Mouse (Mus musculus) kidney, embryonic 15.5 days (tissue): ENCODE results near the gene Mrpl33. TPM values are rescaled to one million over a fixed set of nuclear protein-coding genes. Genes with fewer than 3 reads are reported as not detected.
"Not testable (repeated sequence)": the region's sequence is repeated elsewhere in the genome, so short reads cannot be mapped to it uniquely, and the experiment has no call there.

Experiments
- ATAC-seq: fragments of 200-750 bp; cut with Nextera tagmentation; replicated peaks from 2 replicates; pipeline ENCODE4 v1.8.0; 2017; ENCODE audit warnings: moderate TSS enrichment; ENCODE audit not compliant: low FRiP score
- H3K27ac ChIP-seq: fragments of 300-500 bp; sonication (generic); 2 replicates; pipeline ENCODE4 v1.5.1; 2015; ENCODE audit warnings: mild to moderate bottlenecking, inconsistent platforms
- H3K27me3 ChIP-seq: fragments of 300-500 bp; sonication (generic); 2 replicates; pipeline ENCODE4 v1.6.1; 2015; ENCODE audit warnings: inconsistent platforms
- H3K36me3 ChIP-seq: fragments of 300-500 bp; sonication (generic); 2 replicates; pipeline ENCODE4 v1.6.1; 2015; ENCODE audit warnings: inconsistent platforms
- H3K4me1 ChIP-seq: fragments of 300-500 bp; sonication (generic); 2 replicates; pipeline ENCODE4 v1.6.1; 2015; ENCODE audit warnings: inconsistent platforms
- H3K4me2 ChIP-seq: fragments of 300-500 bp; sonication (generic); 2 replicates; pipeline ENCODE4 v1.6.1; 2015; ENCODE audit warnings: moderate library complexity, mild to moderate bottlenecking, inconsistent platforms
- H3K4me3 ChIP-seq: fragments of 300-500 bp; sonication (generic); replicated peaks from 2 replicates; pipeline ENCODE4 v1.5.1; 2015; ENCODE audit warnings: mild to moderate bottlenecking, inconsistent platforms
- H3K9ac ChIP-seq: fragments of 300-500 bp; sonication (generic); 2 replicates; pipeline ENCODE4 v1.6.1; 2015; ENCODE audit warnings: mild to moderate bottlenecking, inconsistent platforms
- H3K9me3 ChIP-seq: fragments of 300-500 bp; sonication (generic); replicated peaks from 2 replicates; pipeline ENCODE4 v1.6.1; 2016; ENCODE audit warnings: inconsistent platforms
- WGBS: fragments of 180-500 bp; shearing (Covaris S2); methylation state at CpG from one replicate; pipeline ENCODE4 v1.1.7; 2015; ENCODE audit warnings: mixed read lengths; 5-methylcytosine and 5-hydroxymethylcytosine counted together
- polyA plus RNA-seq: library from polyadenylated mRNA; unstranded; fragments of >200 nt; fragmentation: Nextera tagmentation; extraction: Ambion mirVana; gene quantifications from 2 replicates; pipeline ENCODE4 v1.2.1, GENCODE M21; 2015

Gene Mrpl33
- polyA plus RNA-seq, 1 experiment from 2014 or later = 272 TPM

DNA sequence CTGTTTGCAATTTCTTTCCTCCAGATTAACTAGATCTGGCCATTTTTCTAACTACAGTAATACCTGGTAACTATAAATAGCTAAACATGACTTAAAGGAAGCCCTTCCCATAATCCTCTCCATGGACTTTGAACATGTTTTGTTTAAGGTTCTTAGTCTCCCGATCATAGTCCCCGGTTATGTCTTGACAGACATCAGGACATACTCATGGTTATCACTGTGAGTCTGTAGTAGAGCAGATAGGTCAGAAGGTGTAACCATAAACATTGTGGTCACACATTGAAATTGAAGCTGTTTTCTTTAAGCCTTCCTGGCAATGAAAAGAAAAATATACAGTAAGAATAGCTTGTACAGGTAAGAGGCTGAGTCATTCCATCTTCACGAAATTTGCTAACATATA lies 23.0 kb upstream of the Mrpl33 start:
- no peaks in the 10 kb centered on the region for H3K9me3 ChIP-seq
- H3K9ac ChIP-seq = no peak overlapping the region
- H3K4me1 ChIP-seq = peaks cover 33% of the 10 kb centered on the region
- H3K4me2 ChIP-seq = no peak overlapping the region
- no peaks in the 10 kb centered on the region for H3K27me3 ChIP-seq
- no peak overlapping the region for H3K27ac ChIP-seq
- 85% methylated on average over 3 of the region's 3 CpGs for WGBS
- no peak for ATAC-seq
- no peak overlapping the region for H3K4me3 ChIP-seq
- no peaks in the 10 kb centered on the region for H3K36me3 ChIP-seq

DNA sequence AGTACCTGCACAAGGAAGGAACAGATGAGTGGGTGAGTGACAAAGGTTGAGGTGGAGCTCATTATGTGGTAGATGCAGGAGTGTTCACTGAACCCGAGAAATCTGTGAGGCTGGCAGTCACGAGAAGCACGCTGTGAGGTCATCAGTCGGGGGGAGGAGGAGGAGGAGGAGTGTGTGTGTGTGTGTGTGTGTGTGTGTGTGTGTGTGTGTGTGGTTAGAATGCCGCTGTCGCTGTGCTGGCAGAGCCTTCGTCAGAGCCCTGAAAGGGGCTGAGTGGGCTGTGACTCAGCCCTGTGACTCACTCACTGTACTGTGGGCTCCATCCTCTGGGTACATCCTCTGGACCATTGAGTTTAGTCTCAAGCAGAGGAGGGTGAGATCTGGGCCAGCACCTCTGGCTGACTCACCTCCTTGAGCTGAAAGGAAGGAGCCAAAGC lies 20.2 kb upstream of the Mrpl33 start:
- Histone ChIP-seq H3K27me3 (no peaks in the 10 kb centered on the region), H3K4me1 (peaks cover 15% of the 10 kb centered on the region), H3K4me2 (no peak overlapping the region), H3K27ac (peak overlapping the region; percentile 80), H3K9me3 (no peaks in the 10 kb centered on the region), H3K4me3 (no peak overlapping the region), H3K9ac (no peak overlapping the region), H3K36me3 (no peaks in the 10 kb centered on the region)
- ATAC-seq = peak; percentile 74
- WGBS = 40% methylated on average over 7 of the region's 7 CpGs

DNA sequence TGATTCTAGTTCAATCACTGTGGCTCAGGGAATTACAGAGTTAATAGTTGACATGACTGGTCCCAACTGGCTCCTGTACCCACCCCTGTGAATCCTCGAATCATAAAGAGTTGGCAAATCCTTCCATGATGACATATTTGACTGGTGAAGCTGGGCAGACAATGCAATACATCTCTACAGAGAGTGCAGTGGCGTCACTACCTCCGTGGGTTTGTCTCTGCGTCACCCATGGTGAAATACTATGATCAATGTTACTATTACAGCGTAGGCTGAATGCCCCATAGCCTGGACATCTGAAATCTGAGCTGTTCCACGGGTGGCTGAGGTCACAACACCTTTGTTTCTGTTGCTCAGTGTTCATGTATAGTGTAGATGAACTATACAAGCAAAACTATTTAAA lies 15.5 kb upstream of the Mrpl33 start:
- no peaks in the 10 kb centered on the region for H3K36me3 ChIP-seq
- no peak overlapping the region for H3K4me3 ChIP-seq
- H3K4me1 ChIP-seq = peaks cover 36% of the 10 kb centered on the region
- H3K27me3 ChIP-seq = no peaks in the 10 kb centered on the region
- 66% methylated on average over 6 of the region's 6 CpGs for WGBS
- no peak overlapping the region for H3K4me2 ChIP-seq
- ATAC-seq = no peak
- no peak overlapping the region for H3K9ac ChIP-seq
- H3K27ac ChIP-seq = peak overlapping the region; percentile 59
- peaks cover 5% of the 10 kb centered on the region; the same call in 1 of the 2 replicates for H3K9me3 ChIP-seq

DNA sequence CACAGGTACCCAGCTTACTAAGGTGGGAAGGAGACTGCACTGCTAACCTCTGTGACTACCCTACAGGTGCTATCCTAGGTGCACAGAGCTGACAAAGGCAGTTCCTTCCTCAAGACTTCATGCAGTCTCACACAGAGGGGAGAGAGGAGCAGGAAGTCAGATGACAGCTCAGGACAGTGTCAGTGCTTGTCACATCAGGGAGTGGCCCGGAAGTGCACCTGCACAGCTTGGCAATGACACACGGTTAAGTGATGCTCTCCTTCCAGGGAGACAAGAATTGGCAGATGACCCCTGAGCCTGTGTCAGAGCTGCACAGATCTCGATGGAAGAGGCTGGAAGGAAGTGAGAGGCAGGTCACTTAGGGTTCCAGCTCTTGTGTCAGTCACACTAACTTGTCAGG lies 14.8 kb upstream of the Mrpl33 start:
- no peak overlapping the region for H3K9ac ChIP-seq
- H3K27me3 ChIP-seq = no peaks in the 10 kb centered on the region
- H3K27ac ChIP-seq = peak overlapping the region; percentile 97
- 67% methylated on average over 3 of the region's 3 CpGs for WGBS
- ATAC-seq = no peak
- H3K4me3 ChIP-seq = no peak overlapping the region
- H3K36me3 ChIP-seq = no peaks in the 10 kb centered on the region
- H3K9me3 ChIP-seq = peaks cover 5% of the 10 kb centered on the region; the same call in 1 of the 2 replicates
- H3K4me2 ChIP-seq = no peak overlapping the region
- peaks cover 38% of the 10 kb centered on the region for H3K4me1 ChIP-seq

DNA sequence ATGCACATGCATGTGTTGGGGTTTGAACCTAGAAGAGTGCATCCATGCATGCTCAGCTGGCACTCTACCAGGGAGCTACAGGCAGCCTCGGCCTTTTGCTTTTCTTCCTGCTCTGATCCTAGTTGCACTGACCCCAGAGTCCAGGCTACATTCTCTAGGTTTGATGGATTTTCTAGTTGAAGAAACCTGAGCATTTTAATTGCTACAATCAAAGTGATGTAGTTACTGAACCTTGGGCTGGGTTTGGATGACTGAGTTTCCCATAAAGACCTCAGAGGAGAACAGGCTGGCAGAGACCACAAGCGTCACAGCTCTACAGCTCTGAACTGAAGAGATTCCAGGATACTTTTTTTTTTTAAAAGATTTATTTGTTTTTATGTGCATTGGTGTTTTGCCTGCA lies 13.5 kb upstream of the Mrpl33 start:
- no peak overlapping the region for H3K4me2 ChIP-seq
- peaks cover 36% of the 10 kb centered on the region for H3K4me1 ChIP-seq
- H3K36me3 ChIP-seq = no peaks in the 10 kb centered on the region
- peaks cover 5% of the 10 kb centered on the region; the same call in 1 of the 2 replicates for H3K9me3 ChIP-seq
- ATAC-seq = peak; percentile 91
- no peak overlapping the region for H3K9ac ChIP-seq
- WGBS = 24% methylated on average over 2 of the region's 2 CpGs
- peak overlapping the region; percentile 97 for H3K27ac ChIP-seq
- no peak overlapping the region for H3K4me3 ChIP-seq
- no peaks in the 10 kb centered on the region for H3K27me3 ChIP-seq

DNA sequence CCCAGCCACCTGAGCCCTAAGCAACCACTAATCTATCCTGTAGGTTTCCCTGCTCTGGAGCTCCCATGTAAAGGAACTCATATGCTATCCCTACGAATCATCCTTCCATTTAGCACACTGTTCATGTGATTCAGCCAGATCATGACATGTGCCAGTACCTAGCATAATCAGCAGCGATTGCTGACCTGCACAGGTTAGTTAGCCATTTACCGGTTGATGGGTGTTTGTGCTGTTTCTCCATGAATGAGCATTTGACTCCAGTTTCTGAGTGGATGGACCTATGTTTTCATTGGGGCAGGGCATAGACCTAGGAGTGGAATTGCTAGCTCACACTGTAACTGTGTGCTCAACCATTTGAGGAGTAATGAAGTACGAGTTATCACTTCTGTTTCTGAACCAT lies 11.2 kb upstream of the Mrpl33 start:
- ATAC-seq = no peak
- 78% methylated on average over 4 of the region's 4 CpGs for WGBS

DNA sequence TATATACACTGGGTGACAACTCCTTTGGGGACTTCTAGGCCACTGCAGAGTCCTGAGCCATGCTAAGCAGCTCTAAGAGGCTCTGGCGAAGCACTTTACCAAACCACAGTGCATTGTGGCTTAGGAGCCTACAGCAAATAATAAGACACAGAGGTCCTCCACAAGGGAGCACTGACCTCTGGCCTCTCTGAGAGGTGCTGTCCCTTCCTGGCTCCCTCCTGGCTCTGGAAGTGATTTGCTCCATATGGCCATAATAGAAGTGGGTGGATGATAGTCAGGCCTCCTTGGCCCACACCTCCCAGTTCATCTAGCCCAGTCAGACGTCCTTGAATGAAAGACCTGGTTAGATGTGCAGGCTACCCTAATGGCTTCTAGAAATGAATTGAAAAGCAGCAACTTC lies 8.7 kb upstream of the Mrpl33 start:
- ATAC-seq = no peak
- H3K36me3 ChIP-seq = no peaks in the 10 kb centered on the region
- no peaks in the 10 kb centered on the region for H3K27me3 ChIP-seq
- no peak overlapping the region for H3K9ac ChIP-seq
- H3K9me3 ChIP-seq = peaks cover 5% of the 10 kb centered on the region; the same call in 1 of the 2 replicates
- peaks cover 38% of the 10 kb centered on the region for H3K4me1 ChIP-seq
- 74% methylated on average over 2 of the region's 2 CpGs for WGBS
- H3K4me3 ChIP-seq = no peak overlapping the region
- H3K4me2 ChIP-seq = no peak overlapping the region
- no peak overlapping the region for H3K27ac ChIP-seq

More for the DNA sequence above, 11.2 kb upstream of the Mrpl33 start:
- H3K27ac ChIP-seq = peak overlapping the region; percentile 97
- peaks cover 49% of the 10 kb centered on the region for H3K4me1 ChIP-seq
- no peak overlapping the region for H3K4me2 ChIP-seq
- no peaks in the 10 kb centered on the region for H3K36me3 ChIP-seq
- no peaks in the 10 kb centered on the region for H3K27me3 ChIP-seq
- H3K9me3 ChIP-seq = peaks cover 5% of the 10 kb centered on the region; the same call in 1 of the 2 replicates
- no peak overlapping the region for H3K4me3 ChIP-seq
- no peak overlapping the region for H3K9ac ChIP-seq

DNA sequence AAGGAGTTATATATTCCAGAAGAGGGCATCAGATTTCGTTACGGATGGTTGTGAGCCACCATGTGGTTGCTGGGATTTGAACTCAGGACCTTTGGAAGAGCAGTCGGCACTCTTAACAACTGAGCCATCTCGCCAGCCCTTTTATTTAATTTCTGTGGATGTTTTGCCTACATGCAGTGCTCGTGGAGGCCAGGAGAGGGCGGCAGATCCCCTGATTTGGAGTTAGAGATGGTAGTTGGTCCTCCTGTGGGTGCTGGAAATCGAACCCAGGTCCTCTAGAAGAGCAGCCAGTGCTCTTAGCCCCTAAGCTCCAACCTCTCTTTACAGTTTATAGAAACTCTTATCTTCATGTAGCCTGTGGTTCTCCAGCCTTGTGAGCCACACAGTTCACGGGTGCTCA lies 8.1 kb upstream of the Mrpl33 start:
- WGBS = 89% methylated on average over 8 of the region's 8 CpGs
- not testable (repeated sequence) for H3K27me3 ChIP-seq, H3K9me3 ChIP-seq, H3K9ac ChIP-seq, H3K4me3 ChIP-seq, H3K36me3 ChIP-seq, ATAC-seq, H3K4me2 ChIP-seq, H3K27ac ChIP-seq
- peaks cover 35% of the 10 kb centered on the region for H3K4me1 ChIP-seq

DNA sequence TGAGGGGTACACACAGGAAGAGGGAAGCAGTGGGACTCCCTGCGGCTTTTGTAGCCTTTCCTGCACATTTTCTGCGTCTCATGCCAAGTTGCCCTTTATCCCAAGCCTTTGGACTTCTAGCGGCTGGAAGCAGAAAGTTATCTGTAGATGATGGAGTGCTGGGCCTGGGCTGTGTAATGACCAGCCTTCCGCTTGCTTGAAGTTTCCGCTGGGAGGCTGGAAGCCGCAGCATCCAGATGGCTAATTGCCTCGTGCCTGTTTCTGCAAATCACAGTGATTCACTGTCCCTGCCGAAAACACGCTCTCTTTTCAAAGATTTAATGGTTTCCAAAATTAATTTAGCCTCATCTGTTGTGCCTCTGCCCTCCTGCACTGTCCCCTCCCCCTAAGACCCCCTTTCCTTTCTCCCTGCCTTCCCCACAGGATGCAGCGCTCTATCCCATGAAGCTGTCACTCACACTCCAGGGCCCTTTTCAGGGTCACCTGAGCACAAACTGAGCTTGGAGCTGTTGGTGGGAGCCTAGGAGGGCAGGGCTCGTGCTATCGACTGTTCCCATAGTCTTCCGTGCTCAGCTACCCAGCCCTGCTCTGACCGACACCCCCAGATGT lies 6.9 kb upstream of the Mrpl33 start:
- 42% methylated on average over 14 of the region's 14 CpGs for whole genome bisulfite sequencing
- no peak overlapping the region for H3K9ac ChIP-seq
- no peaks in the 10 kb centered on the region for H3K27me3 ChIP-seq
- no peak for ATAC-seq
- H3K4me3 ChIP-seq = no peak overlapping the region
- peaks cover 29% of the 10 kb centered on the region for H3K4me1 ChIP-seq
- H3K4me2 ChIP-seq = no peak overlapping the region
- H3K27ac ChIP-seq = peak overlapping the region; percentile 33
- H3K36me3 ChIP-seq = no peaks in the 10 kb centered on the region
- no peaks in the 10 kb centered on the region for H3K9me3 ChIP-seq

DNA sequence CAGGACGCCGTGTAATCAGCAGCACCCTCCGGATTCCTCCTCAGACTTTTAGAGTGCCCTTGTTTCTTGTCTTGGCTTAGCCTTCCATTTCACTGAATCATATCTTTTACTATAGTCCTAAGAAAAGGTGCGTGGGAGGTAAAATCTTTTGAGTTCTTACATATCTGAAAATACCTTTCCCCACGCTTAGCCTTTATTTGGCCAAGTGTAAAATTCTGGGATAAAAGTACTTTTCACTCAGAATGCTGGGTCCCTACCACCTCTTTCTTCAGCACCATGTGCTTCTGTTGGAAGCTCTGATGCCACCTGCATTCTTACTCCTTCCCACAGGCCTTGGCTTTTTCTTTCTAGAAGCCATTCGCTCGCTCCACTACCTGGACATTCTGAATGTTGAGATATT lies 5.6 kb upstream of the Mrpl33 start:
- Histone ChIP-seq H3K4me1 (peaks cover 27% of the 10 kb centered on the region), H3K9ac (no peak overlapping the region), H3K36me3 (no peaks in the 10 kb centered on the region), H3K9me3 (no peaks in the 10 kb centered on the region), H3K27me3 (no peaks in the 10 kb centered on the region), H3K27ac (no peak overlapping the region), H3K4me2 (no peak overlapping the region), H3K4me3 (no peak overlapping the region)
- ATAC-seq = no peak
- WGBS = 90% methylated on average over 7 of the region's 7 CpGs

DNA sequence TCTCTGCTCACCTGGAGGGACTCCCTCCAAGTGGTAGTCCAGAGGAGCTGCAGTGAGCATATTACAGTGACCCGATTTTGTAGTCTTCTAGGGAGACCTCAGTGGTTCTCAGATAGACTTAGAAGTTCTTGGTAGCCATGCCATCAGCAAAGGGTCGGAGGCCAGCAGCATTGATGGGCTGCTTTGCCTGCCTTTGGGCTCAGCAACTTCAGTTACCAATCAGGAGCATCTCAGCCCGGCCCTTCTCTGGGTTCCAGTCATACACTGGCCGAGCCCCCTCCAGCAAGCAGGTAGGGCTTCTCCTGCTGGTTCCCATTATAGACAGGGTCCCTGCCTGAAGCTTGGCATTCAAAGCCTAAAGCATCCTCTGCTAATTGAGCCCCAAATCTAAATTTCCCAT lies 867 bp upstream of the Mrpl33 start:
- WGBS = 72% methylated on average over 4 of the region's 4 CpGs
- Histone ChIP-seq H3K27me3 (no peaks in the 10 kb centered on the region), H3K9me3 (no peaks in the 10 kb centered on the region), H3K9ac (no peak overlapping the region), H3K4me3 (no peak overlapping the region), H3K27ac (peak overlapping the region; percentile 73), H3K4me1 (peaks cover 21% of the 10 kb centered on the region), H3K4me2 (no peak overlapping the region), H3K36me3 (no peaks in the 10 kb centered on the region)
- ATAC-seq = no peak

DNA sequence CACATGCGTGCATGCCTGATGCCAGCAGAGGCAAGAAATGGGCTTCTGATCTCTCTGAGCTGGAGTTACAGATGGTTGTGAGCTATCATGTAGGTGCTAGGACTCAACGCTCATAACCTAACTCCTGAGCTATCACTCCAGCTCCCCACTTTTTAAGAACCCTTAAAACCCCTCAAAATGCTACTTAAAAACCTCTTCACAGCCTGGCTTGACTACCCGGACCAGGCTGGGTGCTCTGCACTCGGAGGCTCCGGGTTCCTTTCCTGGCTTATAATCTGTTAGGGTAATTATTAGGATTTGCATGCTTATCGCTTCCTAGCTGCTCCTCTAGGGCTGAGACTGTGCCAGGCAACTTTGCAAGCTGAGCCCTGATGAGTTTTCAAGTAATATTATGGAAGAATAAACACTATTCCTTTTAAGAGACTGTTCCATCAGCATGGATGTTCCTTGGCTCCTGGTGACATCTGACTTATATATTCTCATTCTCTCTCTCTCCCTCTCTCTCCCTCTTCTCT lies 752 bp downstream of the Mrpl33 start:
- Histone ChIP-seq H3K36me3 (no peaks in the 10 kb centered on the region), H3K4me1 (peaks cover 25% of the 10 kb centered on the region), H3K27ac (peak overlapping the region; percentile 73; the same call in 1 of the 2 replicates), H3K4me3 (peak overlapping the region; percentile 42; the same call in 1 of the 2 replicates), H3K9ac (no peak overlapping the region), H3K9me3 (0 out of 2 replicates have a peak, but pooled peaks cover 2% of the 10 kb centered on the region), H3K4me2 (peak overlapping the region; percentile 77), H3K27me3 (no peaks in the 10 kb centered on the region)
- ATAC-seq = no peak
- WGBS = 81% methylated on average over 6 of the region's 6 CpGs

DNA sequence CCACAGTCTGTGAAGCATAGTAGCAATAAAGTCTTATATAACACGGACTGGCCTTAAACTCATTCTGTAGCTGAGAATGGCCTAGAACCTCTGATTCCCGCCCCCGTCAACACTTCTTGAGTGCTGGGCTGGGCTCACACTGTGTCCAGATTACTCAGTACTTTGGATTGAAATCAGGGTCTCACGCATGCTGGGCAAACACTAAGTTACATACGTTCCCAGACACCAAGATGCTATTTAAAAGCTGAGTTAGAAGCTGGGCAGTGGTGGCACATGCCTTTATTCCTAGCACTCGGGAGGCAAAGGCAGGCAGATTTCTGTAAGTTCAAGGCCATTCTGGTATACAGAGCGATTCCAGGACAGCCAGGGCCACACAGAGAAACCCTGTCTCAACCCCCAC lies 1.4 kb downstream of the Mrpl33 start:
- no peaks in the 10 kb centered on the region for H3K27me3 ChIP-seq
- no peak for ATAC-seq
- 0 out of 2 replicates have a peak, but pooled peaks cover 2% of the 10 kb centered on the region for H3K9me3 ChIP-seq
- WGBS = 86% methylated on average over 7 of the region's 7 CpGs
- no peak overlapping the region for H3K9ac ChIP-seq
- no peak overlapping the region for H3K4me3 ChIP-seq
- no peaks in the 10 kb centered on the region for H3K36me3 ChIP-seq
- peaks cover 27% of the 10 kb centered on the region for H3K4me1 ChIP-seq
- no peak overlapping the region for H3K27ac ChIP-seq
- no peak overlapping the region for H3K4me2 ChIP-seq
